Mouse (Mus musculus) forebrain, embryonic 15.5 days (tissue): ENCODE data around the gene Fgfr2. TPM values are rescaled to one million over a fixed set of nuclear protein-coding genes. Genes with fewer than 3 reads are reported as not detected.

ENCODE experiments used
- ATAC-seq: fragments of 200-750 bp; cut with Nextera tagmentation; replicated peaks from 2 replicates; pipeline ENCODE4 v1.8.0; 2017; ENCODE audit warnings: mild to moderate bottlenecking, moderate TSS enrichment, moderate library complexity
- H3K27ac ChIP-seq: fragments of 300-500 bp; sonication (generic); replicated peaks from 2 replicates; pipeline ENCODE4 v1.5.1; 2015; ENCODE audit warnings: mild to moderate bottlenecking, inconsistent platforms
- H3K27me3 ChIP-seq: fragments of 300-500 bp; sonication (generic); 2 replicates; pipeline ENCODE4 v1.6.1; 2015; ENCODE audit warnings: inconsistent platforms
- H3K36me3 ChIP-seq: fragments of 300-500 bp; sonication (generic); 2 replicates; pipeline ENCODE4 v1.6.1; 2015; ENCODE audit warnings: mild to moderate bottlenecking, inconsistent platforms
- H3K4me1 ChIP-seq: fragments of 300-500 bp; sonication (generic); 2 replicates; pipeline ENCODE4 v1.6.1; 2015; ENCODE audit warnings: inconsistent platforms
- H3K4me2 ChIP-seq: fragments of 300-500 bp; sonication (generic); replicated peaks from 2 replicates; pipeline ENCODE4 v1.6.1; 2015; ENCODE audit warnings: mild to moderate bottlenecking, inconsistent platforms
- H3K4me3 ChIP-seq: fragments of 300-500 bp; sonication (generic); 2 replicates; pipeline ENCODE4 v1.5.1; 2015; ENCODE audit warnings: mild to moderate bottlenecking, inconsistent platforms
- H3K9ac ChIP-seq: fragments of 300-500 bp; sonication (generic); replicated peaks from 2 replicates; pipeline ENCODE4 v1.6.1; 2015; ENCODE audit warnings: mild to moderate bottlenecking, inconsistent platforms
- H3K9me3 ChIP-seq: fragments of 300-500 bp; sonication (generic); 2 replicates; pipeline ENCODE4 v1.6.1; 2016; ENCODE audit warnings: inconsistent platforms
- WGBS: fragments of 180-500 bp; shearing (Covaris S2); methylation state at CpG from one replicate; pipeline ENCODE4 v1.1.7; 2015; ENCODE audit warnings: mixed read lengths; 5-methylcytosine and 5-hydroxymethylcytosine counted together
- polyA plus RNA-seq: library from polyadenylated mRNA; unstranded; fragments of >200 nt; fragmentation: Nextera tagmentation; extraction: Ambion mirVana; gene quantifications from 2 replicates; pipeline ENCODE4 v1.2.1, GENCODE M21; 2015

The Fgfr2 gene
- polyA plus RNA-seq, 1 experiment from 2014 or later = 48.1 TPM

DNA sequence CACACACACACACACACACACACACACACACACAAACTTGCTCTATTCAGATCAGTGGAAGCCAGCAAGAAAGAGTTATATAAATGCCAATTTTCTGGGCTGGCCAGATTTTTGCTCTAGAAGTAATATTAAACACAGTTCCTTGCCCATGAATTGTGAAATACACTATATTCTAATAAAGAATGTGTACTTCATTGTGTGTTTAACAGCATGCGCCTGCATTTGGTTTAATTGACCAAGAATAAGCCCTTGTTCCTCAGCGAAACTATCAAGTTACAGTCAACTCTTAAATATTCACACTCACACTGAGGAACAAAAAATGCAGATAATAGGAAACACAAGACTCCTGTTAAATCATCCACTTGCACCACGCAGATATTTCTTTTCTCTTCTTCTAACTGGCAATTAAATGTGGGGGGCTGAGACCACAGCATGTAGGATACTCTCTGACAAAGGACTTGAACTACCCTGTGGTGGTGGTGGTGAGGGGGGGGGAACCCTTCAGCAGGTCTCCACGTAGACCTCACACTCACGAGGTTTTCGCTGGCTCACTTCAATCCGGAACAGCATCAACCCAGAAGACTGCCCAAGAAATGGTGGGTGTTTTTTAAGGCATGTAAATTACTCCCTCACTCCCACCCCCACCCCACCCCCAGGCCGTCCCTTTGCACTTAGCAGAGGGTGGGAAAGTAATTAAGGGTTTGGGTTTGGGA is 2865.0 kb downstream of the Fgfr2 start:
- no peaks in the 10 kb centered on the region for H3K27me3 ChIP-seq
- peak overlapping the region; percentile 27 for H3K4me2 ChIP-seq
- H3K9me3 ChIP-seq = no peaks in the 10 kb centered on the region
- H3K9ac ChIP-seq = no peak overlapping the region
- H3K36me3 ChIP-seq = no peaks in the 10 kb centered on the region
- H3K27ac ChIP-seq = peak overlapping the region; percentile 29; the same call in 1 of the 2 replicates
- peak; percentile 37; the same call in 1 of the 2 replicates for ATAC-seq
- 0 out of 2 replicates have a peak overlapping the region, but pooled peaks have one; percentile 2 for H3K4me3 ChIP-seq
- peaks cover 64% of the 10 kb centered on the region for H3K4me1 ChIP-seq
- 4% methylated on average over 8 of the region's 8 CpGs for WGBS

GRCm38 (mm10) chr7:130253264-130253663 is 2869.9 kb downstream of the Fgfr2 start:
- Histone ChIP-seq H3K27me3 (no peaks in the 10 kb centered on the region), H3K36me3 (no peaks in the 10 kb centered on the region), H3K4me2 (no peak overlapping the region), H3K9me3 (no peaks in the 10 kb centered on the region), H3K27ac (no peak overlapping the region), H3K9ac (no peak overlapping the region), H3K4me3 (no peak overlapping the region), H3K4me1 (peaks cover 55% of the 10 kb centered on the region)
- ATAC-seq = no peak
- 69% methylated on average over 4 of the region's 4 CpGs for WGBS

DNA sequence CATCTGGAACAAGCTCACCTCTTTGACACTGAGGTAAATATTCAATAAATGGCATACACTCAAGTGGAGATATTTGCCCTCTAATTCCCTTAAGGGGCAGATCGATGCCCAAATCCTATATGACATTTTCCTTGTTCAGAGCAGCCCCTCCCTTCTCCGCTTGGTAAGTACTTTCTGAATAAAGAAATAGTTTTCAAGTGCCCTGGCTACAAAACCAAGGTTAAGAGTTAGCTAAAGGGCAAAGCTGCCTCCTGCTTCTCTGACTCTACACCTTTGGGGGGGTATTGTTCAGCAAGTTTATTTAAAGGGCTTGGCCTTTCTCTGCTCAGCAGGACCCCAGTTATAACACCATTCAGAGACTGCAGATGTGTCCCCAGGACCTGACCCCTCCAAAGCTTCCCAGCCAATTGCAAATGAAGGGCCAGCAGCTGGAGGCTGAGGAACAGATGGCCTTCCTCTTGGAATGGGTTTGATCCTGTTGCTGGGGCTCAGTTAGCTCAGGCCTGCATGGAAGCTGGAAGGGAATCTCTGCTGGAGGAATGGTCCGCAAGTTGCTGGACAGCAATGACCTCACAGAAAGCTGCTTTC is 2871.1 kb downstream of the Fgfr2 start:
- no peak overlapping the region for H3K4me3 ChIP-seq
- H3K27ac ChIP-seq = no peak overlapping the region
- 57% methylated on average over 3 of the region's 3 CpGs for WGBS
- ATAC-seq = no peak
- H3K4me2 ChIP-seq = no peak overlapping the region
- no peaks in the 10 kb centered on the region for H3K9me3 ChIP-seq
- no peaks in the 10 kb centered on the region for H3K27me3 ChIP-seq
- H3K36me3 ChIP-seq = no peaks in the 10 kb centered on the region
- H3K4me1 ChIP-seq = peaks cover 56% of the 10 kb centered on the region
- H3K9ac ChIP-seq = no peak overlapping the region

GRCm38 (mm10) chr7:130250994-130251393 is 2872.2 kb downstream of the Fgfr2 start:
- Histone ChIP-seq H3K4me3 (no peak overlapping the region), H3K4me2 (no peak overlapping the region), H3K9me3 (no peaks in the 10 kb centered on the region), H3K27ac (no peak overlapping the region), H3K9ac (no peak overlapping the region), H3K27me3 (no peaks in the 10 kb centered on the region), H3K4me1 (peaks cover 63% of the 10 kb centered on the region), H3K36me3 (no peaks in the 10 kb centered on the region)
- no peak for ATAC-seq
- 58% methylated on average over 4 of the region's 4 CpGs for WGBS

- Histone ChIP-seq H3K4me3 (no peak overlapping the region), H3K27ac (no peak overlapping the region), H3K36me3 (no peaks in the 10 kb centered on the region), H3K4me1 (peaks cover 78% of the 10 kb centered on the region), H3K4me2 (no peak overlapping the region), H3K9ac (no peak overlapping the region), H3K27me3 (no peaks in the 10 kb centered on the region), H3K9me3 (no peaks in the 10 kb centered on the region)
- ATAC-seq = no peak
- 81% methylated on average over 7 of the region's 7 CpGs for WGBS
Measured at GRCm38 (mm10) chr7:130248403-130248802, 2874.7 kb downstream of the Fgfr2 start.

- Histone ChIP-seq H3K27ac (no peak overlapping the region), H3K4me2 (no peak overlapping the region), H3K9me3 (no peaks in the 10 kb centered on the region), H3K36me3 (no peaks in the 10 kb centered on the region), H3K4me1 (peaks cover 79% of the 10 kb centered on the region), H3K4me3 (no peak overlapping the region), H3K27me3 (no peaks in the 10 kb centered on the region), H3K9ac (no peak overlapping the region)
- ATAC-seq = no peak
- WGBS = 75% methylated on average over 10 of the region's 10 CpGs
Measured at GRCm38 (mm10) chr7:130247831-130248230, 2875.3 kb downstream of the Fgfr2 start.

- Histone ChIP-seq H3K27me3 (no peaks in the 10 kb centered on the region), H3K36me3 (no peaks in the 10 kb centered on the region), H3K4me1 (peaks cover 68% of the 10 kb centered on the region), H3K9ac (no peak overlapping the region), H3K4me3 (no peak overlapping the region), H3K9me3 (no peaks in the 10 kb centered on the region), H3K27ac (peak overlapping the region; percentile 6; the same call in 1 of the 2 replicates), H3K4me2 (no peak overlapping the region)
- 74% methylated on average over 7 of the region's 7 CpGs for WGBS
- ATAC-seq = no peak
Measured at GRCm38 (mm10) chr7:130246483-130246882, 2876.7 kb downstream of the Fgfr2 start.

DNA sequence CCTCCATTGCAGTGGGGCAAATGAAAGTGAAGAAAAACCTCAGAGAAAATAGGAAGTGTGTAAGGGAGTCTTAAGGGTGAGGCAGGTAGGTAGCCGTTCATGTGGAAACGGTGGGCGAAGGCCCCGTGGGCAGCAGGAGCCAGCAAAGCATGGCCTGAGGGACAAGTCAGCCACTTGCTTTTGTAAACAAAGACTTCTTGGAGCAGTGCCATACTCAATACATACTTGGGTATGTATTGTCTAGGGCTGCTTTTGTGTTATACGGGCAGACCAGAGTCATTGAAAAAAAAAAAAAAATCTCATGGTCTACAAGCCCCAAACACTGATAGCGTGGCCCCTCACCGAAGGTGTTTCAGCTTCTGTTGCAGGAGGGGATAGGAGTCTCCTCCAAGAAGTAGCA is 2878.6 kb downstream of the Fgfr2 start:
- Histone ChIP-seq H3K27ac (no peak overlapping the region), H3K4me3 (no peak overlapping the region), H3K27me3 (no peaks in the 10 kb centered on the region), H3K4me2 (no peak overlapping the region), H3K4me1 (peaks cover 51% of the 10 kb centered on the region), H3K36me3 (no peaks in the 10 kb centered on the region), H3K9ac (no peak overlapping the region), H3K9me3 (no peaks in the 10 kb centered on the region)
- ATAC-seq = no peak
- 31% methylated on average over 7 of the region's 7 CpGs for WGBS

GRCm38 (mm10) chr7:130243811-130244210 is 2879.3 kb downstream of the Fgfr2 start:
- WGBS = 43% methylated on average over 4 of the region's 4 CpGs
- Histone ChIP-seq H3K9me3 (no peaks in the 10 kb centered on the region), H3K9ac (no peak overlapping the region), H3K4me2 (no peak overlapping the region), H3K27me3 (no peaks in the 10 kb centered on the region), H3K36me3 (no peaks in the 10 kb centered on the region), H3K27ac (no peak overlapping the region), H3K4me3 (no peak overlapping the region), H3K4me1 (peaks cover 44% of the 10 kb centered on the region)
- ATAC-seq = no peak

DNA sequence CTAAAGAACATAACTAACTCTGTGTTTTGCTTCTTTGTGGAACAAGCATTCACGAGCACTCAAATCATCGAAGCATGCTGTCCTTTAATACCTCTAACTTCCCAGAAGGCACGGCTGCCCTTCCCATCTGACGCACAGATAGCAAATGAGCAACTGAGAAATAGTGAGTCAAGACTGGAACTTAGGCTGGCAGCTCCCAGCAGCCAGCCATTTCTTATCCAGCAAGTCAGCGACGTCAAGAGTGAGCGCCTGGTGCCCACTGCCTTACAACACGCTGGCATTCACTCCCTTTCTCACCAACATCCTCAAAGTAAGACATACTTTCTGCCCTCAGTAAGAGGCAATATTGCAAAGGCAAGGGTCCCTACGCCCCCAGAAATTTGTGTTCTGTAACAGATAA is 2883.0 kb downstream of the Fgfr2 start:
- Histone ChIP-seq H3K9ac (no peak overlapping the region), H3K36me3 (no peaks in the 10 kb centered on the region), H3K4me2 (no peak overlapping the region), H3K9me3 (no peaks in the 10 kb centered on the region), H3K27ac (no peak overlapping the region), H3K4me3 (no peak overlapping the region), H3K27me3 (no peaks in the 10 kb centered on the region), H3K4me1 (peaks cover 16% of the 10 kb centered on the region)
- no peak for ATAC-seq
- 85% methylated on average over 9 of the region's 9 CpGs for WGBS

GRCm38 (mm10) chr7:130237244-130237643 is 2885.9 kb downstream of the Fgfr2 start:
- no peak for ATAC-seq
- H3K9me3 ChIP-seq = no peaks in the 10 kb centered on the region
- 87% methylated on average over 5 of the region's 5 CpGs for WGBS
- no peak overlapping the region for H3K9ac ChIP-seq
- H3K36me3 ChIP-seq = no peaks in the 10 kb centered on the region
- H3K4me2 ChIP-seq = no peak overlapping the region
- H3K4me1 ChIP-seq = no peaks in the 10 kb centered on the region
- no peak overlapping the region for H3K4me3 ChIP-seq
- no peak overlapping the region for H3K27ac ChIP-seq
- H3K27me3 ChIP-seq = no peaks in the 10 kb centered on the region

DNA sequence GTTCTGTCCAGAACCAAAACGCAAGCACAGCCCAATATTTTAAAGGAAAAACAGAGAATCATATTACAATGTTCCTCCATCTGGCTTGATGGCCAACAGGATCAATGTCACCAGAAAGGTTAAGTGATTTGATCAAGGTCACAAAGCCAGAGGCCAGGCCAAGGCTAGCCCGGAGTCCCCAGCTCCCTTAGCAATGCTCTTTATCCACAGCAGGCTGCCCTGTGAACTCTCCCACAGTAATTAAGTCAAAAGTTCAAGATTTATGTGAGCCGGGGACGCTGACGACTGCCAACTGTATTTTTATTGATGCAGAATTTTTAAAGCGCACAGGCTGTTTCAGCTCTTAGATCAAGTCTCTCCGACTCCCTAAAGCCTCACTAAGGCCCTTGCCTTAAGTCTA is 2889.4 kb downstream of the Fgfr2 start:
- Histone ChIP-seq H3K9ac (no peak overlapping the region), H3K4me2 (no peak overlapping the region), H3K36me3 (no peaks in the 10 kb centered on the region), H3K27me3 (no peaks in the 10 kb centered on the region), H3K27ac (no peak overlapping the region), H3K4me1 (peaks cover 10% of the 10 kb centered on the region), H3K4me3 (no peak overlapping the region), H3K9me3 (no peaks in the 10 kb centered on the region)
- 75% methylated on average over 7 of the region's 7 CpGs for WGBS
- ATAC-seq = no peak

GRCm38 (mm10) chr7:130230034-130230433 is 2893.1 kb downstream of the Fgfr2 start:
- H3K9ac ChIP-seq = no peak overlapping the region
- no peaks in the 10 kb centered on the region for H3K27me3 ChIP-seq
- peaks cover 18% of the 10 kb centered on the region for H3K4me1 ChIP-seq
- 91% methylated on average over 4 of the region's 4 CpGs for whole genome bisulfite sequencing
- H3K4me3 ChIP-seq = no peak overlapping the region
- ATAC-seq = no peak
- no peak overlapping the region for H3K27ac ChIP-seq
- no peaks in the 10 kb centered on the region for H3K36me3 ChIP-seq
- H3K4me2 ChIP-seq = no peak overlapping the region
- no peaks in the 10 kb centered on the region for H3K9me3 ChIP-seq
